Mouse (Mus musculus) adipocyte (in vitro differentiated cells): ENCODE data around the gene Fam189a1.

Experiments used
- DNase-seq: peaks from one replicate; pipeline ENCODE4 v3.0.0-alpha.2; 2016; ENCODE audit warnings: low spot score

Gene Fam189a1

GRCm38 (mm10) chr7:65044280-65044679, 112.1 kb downstream of the Fam189a1 start:
- no peak for DNase-seq

GRCm38 (mm10) chr7:65041106-65041505, 115.3 kb downstream of the Fam189a1 start:
- no peak for DNase-seq

DNA sequence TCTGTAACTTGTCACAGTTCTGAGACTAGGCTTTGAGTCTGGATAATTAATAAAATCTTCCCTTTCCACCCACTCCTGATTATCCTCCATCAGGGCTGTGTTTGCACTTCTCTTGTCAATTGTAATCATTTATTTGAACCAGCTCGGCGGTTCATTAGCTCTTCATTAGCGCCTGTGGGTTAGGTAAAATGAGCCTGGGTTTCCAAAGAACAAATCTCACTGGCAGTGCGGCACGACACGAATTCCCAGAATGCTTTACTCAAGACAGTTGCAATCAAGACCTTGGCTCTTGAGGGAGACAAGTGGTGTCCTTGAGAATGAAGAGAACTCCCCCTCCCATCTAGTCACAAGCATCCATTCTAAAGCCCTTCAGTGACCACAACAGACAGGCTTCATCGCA, 124.6 kb downstream of the Fam189a1 start:
- DNase-seq: no peak

DNA sequence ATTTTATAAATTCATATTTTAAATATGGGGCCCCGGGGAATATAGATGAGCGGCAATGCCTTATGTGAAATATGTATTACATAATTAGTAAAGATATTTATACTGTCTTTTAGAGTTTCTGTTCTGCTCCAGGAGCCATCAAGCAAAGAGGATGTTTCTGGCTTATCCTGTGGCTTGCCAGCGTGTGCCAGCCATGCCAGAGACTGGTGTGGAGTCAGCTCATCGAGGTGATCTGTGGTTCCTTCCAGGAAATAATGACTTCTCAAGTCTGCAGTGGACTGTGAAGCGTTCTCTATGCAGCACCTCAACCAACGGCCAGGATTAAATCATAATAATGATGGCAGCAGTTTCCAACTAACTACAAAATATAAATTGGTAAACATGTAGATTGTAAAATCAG, 125.2 kb downstream of the Fam189a1 start:
- DNase-seq: no peak

- DNase-seq: no peak
These were observed 126.4 kb downstream of the Fam189a1 start for GRCm38 (mm10) chr7:65029985-65030384.

DNA sequence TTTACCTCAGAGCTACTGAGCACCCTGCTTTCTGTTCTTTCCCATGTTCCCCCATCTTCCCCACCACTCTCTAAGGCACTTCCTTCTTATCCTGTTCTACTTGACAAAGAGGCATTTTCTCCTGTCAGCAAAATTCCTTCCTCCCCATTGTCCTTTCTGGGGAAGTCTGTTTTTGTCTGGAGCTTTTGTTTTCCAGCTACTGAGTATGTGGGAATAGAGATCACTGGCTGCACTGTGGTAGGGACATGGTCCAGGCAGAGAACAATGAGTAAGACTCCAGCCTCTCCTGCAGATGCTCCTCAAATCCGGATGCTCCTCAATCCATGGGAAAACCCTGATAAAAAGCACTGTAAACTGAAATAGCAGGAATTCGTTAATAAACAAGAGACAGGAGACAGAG, 135.1 kb downstream of the Fam189a1 start:
- DNase-seq: no peak

- DNase-seq: no peak
These were observed 138.2 kb downstream of the Fam189a1 start for GRCm38 (mm10) chr7:65018036-65018679.

GRCm38 (mm10) chr7:65017348-65017747, 139.0 kb downstream of the Fam189a1 start:
- DNase-seq: no peak

- no peak for DNase-seq
These were observed 145.2 kb downstream of the Fam189a1 start for GRCm38 (mm10) chr7:65011133-65011532.

DNA sequence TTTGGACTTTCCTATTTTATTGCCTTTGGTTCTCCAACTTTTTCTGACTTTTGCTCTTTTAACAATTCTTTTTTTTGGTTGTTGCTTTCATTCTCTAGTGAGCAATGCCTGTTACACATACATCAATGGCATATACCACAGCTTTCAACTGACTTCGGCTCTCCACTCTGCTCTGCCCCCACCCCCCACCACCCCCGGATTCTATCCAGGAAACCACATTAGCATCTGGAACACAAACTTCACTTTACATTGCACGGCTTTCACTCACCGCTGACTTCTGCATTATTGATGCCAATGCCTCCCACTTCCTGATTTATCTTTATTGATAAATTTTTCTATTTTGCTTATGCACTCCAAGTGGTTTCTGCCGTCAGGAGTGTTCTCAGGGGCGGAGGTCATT, 146.1 kb downstream of the Fam189a1 start:
- no peak for DNase-seq

DNA sequence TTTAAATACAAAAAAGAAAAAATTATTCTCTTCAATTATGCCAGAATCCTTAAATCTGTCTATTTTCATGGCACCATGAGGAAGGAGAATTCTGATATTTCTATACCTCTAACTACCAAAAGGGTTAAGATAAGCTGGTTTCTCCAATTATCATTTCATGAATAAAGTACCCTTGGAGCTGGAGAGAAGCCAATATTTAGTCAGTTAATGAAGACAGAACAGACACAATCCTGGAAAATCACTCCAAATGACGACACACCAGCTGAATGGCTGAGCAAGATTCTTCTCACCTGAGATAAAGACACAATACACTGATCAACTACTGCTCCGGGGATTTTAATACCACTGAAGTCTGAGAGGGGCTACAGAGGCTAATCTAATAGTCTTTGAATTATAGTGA, 150.6 kb downstream of the Fam189a1 start:
- no peak for DNase-seq

- DNase-seq: no peak
These were observed 156.6 kb downstream of the Fam189a1 start for GRCm38 (mm10) chr7:64999718-65000214.

DNA sequence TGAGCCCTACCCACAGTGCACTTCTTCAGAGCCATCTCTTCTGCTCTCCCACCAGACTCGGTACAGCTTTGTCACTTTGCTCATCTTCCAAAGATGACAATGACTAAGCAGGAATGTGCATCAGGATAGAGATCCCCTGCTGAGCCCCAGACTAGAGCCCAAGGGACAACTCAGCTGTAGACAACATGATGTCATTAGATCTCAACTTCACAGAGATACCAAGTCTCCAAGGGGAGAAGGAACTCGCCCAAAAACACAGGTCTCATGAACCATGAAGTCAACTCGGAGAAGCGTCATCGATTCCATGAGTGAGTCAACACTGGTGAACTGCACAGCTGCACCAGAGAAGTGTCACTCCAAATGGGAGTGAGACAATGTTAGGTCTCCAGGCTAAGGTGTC, 158.6 kb downstream of the Fam189a1 start:
- DNase-seq: no peak

DNA sequence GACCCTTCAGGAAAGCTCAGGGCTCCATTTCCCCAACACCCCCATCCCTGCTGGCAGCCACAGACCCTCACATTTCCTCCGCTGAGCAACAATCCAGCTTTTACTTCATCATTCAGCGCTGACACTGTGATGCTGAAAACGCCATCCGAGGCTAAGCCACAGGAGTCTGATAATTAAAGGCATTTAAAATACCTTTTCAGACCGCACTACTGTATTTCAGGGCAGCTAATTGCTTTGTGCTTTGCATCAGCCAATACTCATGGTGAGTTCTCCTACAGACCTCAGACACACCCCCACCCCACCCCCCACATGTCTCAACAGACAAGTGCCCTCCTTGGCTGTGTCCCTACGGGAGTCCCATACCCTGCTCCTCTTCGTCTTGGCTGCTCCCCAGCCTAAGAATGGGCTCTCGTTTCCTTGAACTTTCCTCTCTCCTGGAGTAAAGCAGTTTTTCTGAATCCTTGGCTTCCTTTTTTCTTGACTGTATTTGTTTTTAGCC, 160.4 kb downstream of the Fam189a1 start:
- no peak for DNase-seq

- DNase-seq: no peak
These were observed 167.0 kb downstream of the Fam189a1 start for GRCm38 (mm10) chr7:64989406-64989805.

- DNase-seq: no peak
These were observed 168.4 kb downstream of the Fam189a1 start for GRCm38 (mm10) chr7:64988015-64988414.

- no peak for DNase-seq
These were observed 171.8 kb downstream of the Fam189a1 start for GRCm38 (mm10) chr7:64984468-64985120.

DNA sequence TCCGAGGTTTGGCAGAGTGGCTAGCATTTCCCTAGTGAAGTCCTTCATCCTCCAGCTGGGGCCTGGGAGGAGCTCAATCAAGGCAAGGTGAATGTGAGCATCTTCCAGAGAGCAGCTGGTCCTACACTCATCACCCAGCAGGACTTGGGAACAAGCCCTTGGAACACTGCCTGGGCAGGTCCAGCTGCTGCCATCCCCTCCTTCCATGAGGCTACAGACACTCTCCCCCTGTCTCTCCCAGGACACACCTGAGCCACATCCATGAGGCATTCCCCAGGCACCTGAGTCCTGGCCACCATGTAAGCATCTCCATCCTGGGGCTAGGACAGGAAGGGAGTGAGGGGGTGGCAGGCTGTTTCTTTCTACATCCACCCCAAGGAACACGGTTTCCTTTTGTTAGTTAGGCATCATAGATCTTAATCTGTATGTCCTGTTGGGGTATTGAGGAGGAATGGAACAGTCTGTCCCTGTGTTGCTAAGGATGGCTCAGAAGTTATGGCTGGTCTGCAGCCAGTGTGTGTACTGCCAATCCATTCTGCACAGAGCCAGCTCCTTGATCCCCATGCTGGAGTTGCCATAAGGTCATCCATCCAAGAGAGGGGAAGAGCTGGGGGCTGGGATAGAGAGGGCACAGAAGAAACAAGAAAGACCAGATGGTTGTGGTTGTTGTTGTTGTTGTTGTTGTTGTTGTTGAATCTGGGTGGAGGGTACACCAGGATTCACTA, 174.7 kb downstream of the Fam189a1 start:
- DNase-seq: no peak

- no peak for DNase-seq
These were observed 182.6 kb downstream of the Fam189a1 start for GRCm38 (mm10) chr7:64973590-64974262.

DNA sequence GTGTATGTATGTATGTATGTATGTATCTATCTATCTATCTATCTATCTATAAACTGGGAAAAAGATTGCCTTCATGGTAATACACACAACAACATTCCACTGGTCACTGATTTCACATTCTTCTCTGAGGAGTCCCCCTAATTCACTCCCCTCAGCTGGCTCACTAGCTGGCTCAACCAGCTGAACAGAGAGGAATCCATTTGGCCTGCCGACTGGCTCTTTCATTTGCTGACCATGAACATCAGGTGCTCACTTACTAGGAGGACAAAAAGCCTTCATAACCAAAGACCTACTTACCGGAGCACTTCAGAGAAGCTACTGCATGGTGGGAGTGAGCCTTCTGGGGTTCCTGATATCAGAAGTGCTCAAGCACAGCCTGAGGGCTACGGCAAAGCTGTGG, 194.2 kb downstream of the Fam189a1 start:
- no peak for DNase-seq

DNA sequence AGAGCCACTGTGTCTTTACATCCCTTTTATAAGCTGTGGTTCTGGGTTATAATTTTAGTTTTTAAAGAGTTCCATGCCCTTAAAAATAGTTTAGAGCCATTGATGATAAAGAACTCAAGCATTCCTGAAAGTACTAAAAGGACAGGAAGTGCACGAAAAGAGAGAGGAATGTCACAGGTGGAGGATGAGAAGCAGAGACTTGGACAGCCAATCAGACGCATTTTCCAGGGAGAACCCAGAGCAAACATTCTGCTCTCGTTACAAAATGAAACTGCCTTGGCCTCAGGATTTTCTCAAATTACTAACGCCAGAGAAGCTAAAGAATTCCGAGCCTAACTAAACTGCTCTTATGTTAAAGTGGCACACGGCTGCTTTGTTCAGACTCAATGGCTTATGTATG, 197.3 kb downstream of the Fam189a1 start:
- no peak for DNase-seq

DNA sequence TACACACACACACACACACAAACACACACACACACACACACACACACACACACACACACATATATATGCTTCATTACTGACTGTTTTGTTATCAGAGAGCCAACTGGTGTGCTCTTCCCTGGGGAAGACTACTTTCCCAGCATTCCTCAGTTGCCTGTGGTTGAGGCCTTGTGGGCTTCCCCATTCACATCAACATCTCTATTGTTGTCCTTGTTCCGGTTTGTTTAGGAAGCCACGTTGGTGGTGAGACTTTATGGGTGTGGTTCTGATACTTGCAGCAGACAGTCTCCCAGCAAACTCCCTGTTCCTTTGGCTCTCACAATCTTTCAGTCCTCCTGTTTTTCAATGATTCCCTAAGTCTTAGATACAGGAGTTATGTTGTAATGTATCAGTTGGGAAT, 204.2 kb downstream of the Fam189a1 start:
- DNase-seq: no peak

DNA sequence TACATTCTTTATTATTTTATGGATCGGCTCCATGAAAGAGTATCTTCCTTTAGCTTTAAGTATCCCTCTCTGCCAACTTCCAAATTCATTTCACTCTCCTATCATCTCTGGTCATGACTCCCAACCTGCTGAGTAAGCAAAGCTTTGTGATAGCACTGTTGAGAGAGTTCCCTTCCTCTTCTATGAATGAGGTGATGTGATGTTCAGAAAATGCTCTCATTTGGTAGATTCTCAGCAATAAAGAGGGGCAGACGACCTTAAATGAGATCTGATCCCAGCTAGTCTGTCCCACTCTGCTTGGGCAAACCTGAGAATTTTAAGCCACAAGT, 205.6 kb downstream of the Fam189a1 start:
- DNase-seq: no peak
